Mouse (Mus musculus) heart, postnatal 4 days (tissue): ENCODE data around the gene Myo1d. TPM values are rescaled to one million over a fixed set of nuclear protein-coding genes. Genes with fewer than 3 reads are reported as not detected.

Experiments
- DNase-seq: peaks from one replicate; pipeline ENCODE4 v3.0.0; 2021
- total RNA-seq, 2 experiments: library from RNA; stranded (reverse); gene quantifications; 2 replicates each; pipeline ENCODE4 v1.2.3; 2021

Gene Myo1d
- total RNA-seq, 2 experiments from 2014 or later: 17.4 to 18.5 TPM

GRCm38 (mm10) chr11:80499550-80499952 lies 280.3 kb downstream of the Myo1d start:
- DNase-seq: no peak

- DNase-seq: no peak
These were observed 281.3 kb downstream of the Myo1d start for GRCm38 (mm10) chr11:80498328-80499070.

DNA sequence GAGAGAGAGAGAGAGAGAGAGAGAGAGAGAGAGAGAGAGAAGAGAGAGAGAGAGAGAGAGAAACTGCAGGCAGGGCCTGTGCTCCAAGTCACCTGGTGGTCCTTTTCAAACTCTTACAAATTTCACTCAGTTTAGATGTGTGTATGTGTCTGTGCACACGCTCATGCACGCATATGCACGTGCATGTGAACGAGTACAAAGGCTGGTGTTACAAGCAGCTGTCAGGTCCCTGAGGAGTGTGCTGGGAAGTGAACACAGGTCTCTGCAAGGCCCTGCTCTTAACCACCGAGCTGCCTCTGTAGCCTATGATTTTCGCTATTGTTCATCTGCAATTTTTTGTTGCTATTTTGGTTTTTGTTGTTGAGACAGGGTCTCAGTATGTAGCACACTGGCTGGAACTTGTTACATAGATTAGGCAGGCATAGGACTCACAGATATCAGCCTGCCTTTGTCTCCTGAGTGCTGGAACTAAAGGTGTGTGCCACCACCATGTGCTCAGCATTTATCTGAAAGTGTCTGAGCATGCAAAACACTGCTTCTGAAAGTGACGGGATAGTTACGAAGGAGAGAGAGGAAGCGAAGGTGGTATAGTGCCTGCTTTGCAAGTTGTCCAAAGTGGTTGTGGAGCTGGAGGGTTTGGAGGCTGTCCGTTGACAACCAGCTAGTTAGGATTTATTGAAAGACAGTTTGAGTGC lies 282.5 kb downstream of the Myo1d start:
- no peak for DNase-seq

DNA sequence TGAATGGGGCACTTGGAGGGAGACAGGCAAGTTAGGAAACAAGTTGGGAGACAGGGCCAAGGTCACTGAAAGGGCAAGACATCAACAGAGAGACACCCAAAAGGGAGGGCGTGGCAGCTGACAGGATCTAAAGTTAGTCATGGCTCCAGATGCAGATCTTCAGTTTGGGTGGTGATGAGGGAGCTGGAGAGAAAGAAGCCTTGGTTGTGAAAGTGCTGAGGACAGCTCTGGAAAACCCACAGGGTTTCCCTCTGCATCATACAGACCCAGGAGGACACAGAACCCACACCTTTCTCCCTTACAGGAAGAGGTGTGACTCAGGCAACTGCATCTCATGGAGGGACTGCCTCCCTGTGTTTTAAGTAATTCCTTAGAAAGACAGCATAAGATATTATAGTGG lies 283.2 kb downstream of the Myo1d start:
- DNase-seq: no peak

DNA sequence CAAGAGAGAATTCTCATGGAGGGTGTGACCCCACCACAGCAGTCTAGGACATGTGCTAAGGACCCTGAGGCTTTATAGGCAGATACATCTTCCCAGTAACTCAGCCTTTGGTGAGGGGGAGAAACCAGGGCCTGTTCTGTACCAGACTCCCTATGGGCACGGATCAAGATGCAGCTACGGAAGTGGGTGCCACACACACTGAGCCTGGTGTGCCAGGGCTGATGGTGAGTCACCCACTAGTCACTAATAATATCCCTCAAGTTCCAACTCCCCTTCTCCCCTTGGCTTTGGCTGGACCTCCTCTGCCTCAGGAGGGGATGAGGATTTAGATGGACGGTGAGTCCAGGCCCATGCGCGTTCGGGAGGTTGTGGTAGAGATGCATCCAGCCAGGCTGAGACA lies 283.9 kb downstream of the Myo1d start:
- no peak for DNase-seq

DNA sequence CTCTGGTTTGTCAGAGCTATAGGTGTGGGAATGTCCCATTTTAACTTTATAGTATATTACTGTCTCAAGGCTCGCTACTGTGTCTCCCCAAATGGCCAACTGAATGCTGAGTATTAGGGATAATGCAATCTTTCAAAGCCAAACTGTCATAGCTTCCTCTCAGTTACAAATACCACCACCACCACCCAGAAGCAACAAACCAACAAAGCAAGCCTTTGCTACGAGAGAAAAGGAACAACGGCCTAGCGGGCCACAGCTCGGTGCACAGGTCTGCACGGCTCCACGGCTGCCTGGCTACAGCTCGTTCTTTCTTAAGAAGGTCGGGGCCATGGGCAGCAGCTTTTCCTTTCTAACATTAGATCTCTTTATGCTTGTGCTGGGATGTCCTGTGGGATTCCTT lies 285.0 kb downstream of the Myo1d start:
- no peak for DNase-seq

- no peak for DNase-seq
These were observed 286.6 kb downstream of the Myo1d start for GRCm38 (mm10) chr11:80493186-80493585.

DNA sequence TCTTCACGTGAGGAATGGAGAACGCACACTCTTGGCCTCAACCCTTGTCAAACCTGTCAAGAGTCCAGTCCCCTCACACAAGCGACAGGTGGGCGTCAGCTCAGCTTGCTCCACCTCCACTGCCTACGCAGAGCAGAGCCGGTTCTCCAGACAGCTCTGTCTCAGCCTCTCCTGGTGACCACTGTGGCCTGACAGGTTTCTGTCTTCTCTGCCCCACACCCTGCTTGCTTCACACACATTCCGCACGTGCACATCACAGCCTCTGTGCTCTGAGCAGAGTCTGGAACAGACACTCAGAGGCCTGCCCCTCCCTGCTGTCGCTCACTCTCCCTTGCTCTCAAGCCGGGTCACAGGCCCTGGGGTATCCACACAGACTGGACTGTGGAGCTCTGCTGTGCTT lies 289.0 kb downstream of the Myo1d start:
- no peak for DNase-seq

DNA sequence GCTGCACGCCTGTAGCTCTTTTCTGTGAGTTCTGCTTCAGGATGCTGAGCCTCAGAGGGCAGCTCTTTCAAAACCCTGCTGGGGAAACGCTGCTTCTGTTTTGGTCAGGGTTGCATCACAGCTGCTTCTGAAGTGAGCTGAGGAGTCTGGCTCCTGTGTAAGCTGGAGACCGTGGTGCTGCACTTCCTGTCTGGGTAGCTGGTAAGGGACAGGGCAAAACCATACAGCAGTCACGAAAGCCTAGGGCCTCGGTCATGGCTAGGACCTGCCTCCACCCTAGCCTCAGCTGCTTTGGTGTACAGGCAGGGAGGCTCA lies 290.0 kb downstream of the Myo1d start:
- no peak for DNase-seq

DNA sequence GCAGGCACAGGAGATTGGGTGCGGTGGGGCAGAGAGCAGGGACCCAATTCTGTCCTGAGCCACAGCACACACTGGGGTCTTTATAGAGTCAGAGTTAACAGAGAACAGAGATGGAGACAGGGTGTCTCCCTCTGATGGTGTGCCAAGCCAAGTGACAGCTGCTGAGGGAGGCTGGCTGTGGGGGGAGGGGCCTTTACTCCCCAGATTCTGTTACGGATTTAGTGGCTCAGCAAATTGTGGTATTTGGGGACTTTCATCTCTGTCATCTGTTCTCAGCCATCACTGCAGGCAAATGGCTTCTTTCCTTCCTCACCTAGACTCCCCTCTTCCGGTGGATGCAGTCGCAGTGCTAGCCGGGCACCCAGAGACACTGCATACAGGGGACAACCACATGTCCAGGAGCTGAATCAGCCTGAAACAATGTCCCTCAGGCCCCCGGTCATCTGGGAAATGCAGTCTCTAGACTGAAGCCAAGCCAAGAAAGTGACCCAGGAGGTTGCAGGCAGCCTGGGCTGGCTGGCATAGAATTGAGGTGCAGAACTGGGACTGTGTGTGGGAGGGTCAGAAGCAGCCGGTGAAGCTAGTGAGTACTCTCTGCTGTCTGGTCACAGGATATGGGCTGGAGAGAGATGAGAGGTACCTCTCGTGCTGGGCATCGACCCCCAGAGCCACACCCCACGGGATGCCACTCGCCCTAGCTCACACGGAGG lies 290.5 kb downstream of the Myo1d start:
- DNase-seq: no peak

DNA sequence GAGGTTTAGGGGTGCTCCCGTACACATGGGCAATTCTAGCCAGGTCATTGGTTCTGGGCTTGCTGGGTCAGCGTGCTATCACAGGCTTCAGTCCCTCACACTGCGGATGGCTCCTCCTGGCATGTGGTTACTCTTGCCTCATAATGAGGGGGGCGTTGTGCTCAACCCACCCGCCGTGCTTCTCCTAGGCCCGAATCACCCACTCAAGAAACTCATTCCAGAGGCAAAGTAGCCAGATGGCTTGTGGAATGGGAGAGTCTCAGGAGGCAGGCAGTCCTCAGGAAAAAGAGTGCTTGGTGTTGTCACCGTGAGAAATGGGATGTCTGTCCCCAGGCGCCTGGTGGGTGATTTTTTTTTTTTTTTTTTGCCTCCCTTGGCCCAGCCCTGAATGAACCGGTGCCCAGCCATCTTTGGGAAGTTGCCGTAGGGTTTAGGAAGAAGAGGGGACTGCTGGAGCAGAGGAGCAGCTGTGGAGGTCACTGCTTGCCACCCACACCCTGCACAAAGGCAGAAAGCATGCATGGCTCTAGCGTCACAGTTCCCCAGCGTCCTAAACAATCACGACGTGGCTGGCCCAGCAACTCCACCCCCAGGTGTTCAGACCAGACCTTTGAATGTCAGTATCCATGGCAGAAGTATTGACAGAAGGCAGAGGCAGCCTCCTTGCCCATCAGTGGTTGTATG lies 291.8 kb downstream of the Myo1d start:
- DNase-seq: no peak

DNA sequence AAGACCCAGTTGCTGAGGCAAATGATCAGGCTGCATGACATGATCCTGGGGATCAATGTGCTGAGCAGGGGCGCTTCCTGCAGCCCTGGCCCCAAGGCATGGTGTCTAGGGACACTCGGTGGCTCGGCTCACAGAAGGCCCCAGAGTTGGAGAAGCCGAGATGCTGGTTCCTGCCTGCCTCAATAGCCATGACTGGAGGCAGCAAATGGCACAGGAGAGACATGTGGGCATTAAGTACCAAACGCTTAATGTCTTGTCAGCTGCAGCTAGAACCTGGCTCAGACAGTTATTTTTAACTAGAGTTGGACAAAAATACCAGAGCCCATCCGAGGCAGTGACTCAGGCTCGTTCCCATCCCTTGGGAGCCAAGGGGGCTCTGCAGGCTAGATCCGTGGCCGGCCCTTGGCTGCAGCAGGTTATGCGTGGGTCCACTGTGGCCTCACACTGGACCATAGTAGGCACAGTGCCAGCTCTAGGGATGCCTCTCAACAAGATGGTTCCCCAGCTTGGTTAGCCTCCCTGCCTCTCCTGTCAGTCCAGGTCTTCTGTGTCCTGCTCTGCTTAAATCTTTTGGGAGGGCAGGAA lies 294.1 kb downstream of the Myo1d start:
- DNase-seq: no peak

GRCm38 (mm10) chr11:80485120-80485551 lies 294.7 kb downstream of the Myo1d start:
- no peak for DNase-seq

DNA sequence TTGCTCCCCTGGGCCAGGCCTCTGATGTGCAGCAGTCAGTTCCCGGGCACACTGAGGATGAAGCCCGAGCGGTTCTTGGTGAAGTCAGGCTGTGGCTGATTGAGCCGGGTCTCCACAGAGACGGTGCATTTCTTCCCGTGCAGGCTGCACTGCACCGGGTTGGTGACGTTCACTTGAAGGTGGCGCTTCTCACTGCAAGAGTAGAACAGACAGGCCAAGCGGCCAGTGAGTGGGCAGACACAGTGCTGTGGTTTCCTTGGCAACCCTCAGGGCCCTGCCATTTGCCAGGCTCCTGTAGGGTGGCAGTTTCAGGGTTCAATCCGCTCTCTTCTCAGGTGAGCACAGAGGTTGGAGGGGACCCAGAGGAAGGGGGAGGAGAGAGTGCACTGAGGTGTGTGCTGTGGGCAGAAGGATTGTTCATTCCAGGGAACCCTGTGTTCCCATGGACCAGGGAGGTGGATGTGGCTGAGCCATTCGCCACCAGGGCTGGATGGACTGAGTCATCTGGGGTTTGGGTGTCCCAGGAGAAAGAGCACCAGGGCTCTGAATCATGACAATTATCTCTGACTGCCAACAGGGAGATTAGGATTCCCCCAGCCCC lies 295.5 kb downstream of the Myo1d start:
- DNase-seq: no peak

DNA sequence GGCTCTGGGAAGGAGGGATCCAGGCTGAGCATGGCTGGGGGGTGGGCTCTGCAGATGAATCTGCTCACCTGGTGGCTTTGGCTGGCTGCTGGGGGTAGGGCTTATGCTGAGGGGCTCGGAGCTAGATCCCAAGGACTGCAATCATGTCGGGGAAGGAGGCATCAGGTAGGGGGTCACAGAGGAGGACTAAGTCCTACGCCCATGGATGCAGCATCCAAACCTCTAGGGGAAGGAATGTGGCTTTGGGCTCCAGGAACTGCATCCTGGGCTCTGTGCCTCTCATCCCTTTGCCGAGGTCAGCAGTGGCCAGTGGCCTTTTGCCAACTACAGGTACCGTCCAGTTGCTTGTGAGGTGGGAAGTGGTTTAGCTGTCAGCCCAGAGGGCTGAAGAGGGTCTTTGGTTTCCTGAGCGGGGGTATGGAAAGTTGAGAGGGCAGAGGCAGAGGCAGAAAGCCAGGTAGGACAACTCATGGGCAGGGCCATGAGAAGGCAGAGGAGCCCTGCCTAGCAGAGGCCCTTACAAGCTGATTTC lies 296.2 kb downstream of the Myo1d start:
- no peak for DNase-seq

DNA sequence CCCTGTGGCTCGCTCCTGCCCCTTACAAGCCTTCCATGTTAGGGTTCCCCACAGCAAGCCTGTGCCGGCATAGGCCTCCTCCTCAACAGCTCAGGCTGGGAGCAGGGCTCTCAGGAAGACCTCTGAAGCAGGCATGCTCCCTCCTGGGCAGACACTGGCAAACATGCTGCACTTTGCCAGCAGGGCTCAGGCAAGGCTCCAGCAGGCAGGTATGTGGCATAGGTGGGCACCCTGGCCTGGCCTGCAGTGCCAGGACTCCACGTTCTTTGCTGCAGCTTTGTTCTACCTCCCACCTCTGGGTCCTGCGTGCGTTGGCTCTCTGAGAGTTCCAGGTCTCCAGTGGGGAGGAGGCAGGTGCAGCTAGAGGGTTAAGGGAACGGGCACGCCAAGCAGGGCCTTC lies 296.9 kb downstream of the Myo1d start:
- DNase-seq: no peak

- no peak for DNase-seq
These were observed 297.5 kb downstream of the Myo1d start for GRCm38 (mm10) chr11:80482347-80482746.

DNA sequence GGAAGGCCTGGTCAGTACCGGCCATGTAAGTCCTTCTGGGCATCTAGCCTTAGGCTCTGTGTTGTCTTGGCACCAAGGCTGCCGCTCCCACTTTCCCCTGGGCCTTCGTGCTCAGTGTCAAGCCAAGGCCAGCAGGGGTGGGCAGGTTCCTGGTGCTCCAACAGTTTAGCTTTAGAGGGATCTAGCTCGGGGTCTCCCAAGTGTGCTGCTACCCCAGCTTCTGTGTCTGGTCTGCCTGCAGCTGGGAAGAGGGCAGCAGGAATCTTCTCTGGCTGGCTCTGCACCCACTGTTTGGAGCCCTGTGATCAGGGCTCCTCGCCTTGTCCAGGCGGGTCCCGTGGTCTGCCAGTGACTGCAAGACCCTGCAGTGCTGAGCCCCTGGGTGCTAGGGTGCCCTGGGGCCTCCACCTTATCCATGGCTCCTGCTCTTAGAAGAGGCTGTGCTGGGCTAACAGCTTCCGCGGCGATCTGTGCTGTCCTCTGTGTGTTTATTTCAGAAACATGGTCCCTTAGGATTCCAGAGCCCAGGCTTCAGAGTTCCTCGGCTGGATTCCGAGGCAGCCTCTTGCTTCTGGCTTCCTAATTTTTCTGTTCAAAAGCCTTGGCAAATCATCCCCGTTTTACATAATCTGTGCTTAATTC lies 298.3 kb downstream of the Myo1d start:
- DNase-seq: no peak

- no peak for DNase-seq
These were observed 299.6 kb downstream of the Myo1d start for GRCm38 (mm10) chr11:80479906-80480866.

GRCm38 (mm10) chr11:80479425-80479824 lies 300.4 kb downstream of the Myo1d start:
- no peak for DNase-seq
